Mouse (Mus musculus) liver, postnatal 0 days (tissue): ENCODE data around the gene Mvb12b.

Experiments used
- CTCF ChIP-seq: sonication (generic); IDR thresholded peaks from 2 replicates; pipeline ENCODE4 v1.5.1; 2016; ENCODE audit warnings: antibody characterized with exemption, low read depth
- EP300 ChIP-seq: IDR thresholded peaks from 2 replicates; pipeline ENCODE4 v1.6.1; 2016; ENCODE audit warnings: antibody characterized with exemption, low read depth, mild to moderate bottlenecking

DNA sequence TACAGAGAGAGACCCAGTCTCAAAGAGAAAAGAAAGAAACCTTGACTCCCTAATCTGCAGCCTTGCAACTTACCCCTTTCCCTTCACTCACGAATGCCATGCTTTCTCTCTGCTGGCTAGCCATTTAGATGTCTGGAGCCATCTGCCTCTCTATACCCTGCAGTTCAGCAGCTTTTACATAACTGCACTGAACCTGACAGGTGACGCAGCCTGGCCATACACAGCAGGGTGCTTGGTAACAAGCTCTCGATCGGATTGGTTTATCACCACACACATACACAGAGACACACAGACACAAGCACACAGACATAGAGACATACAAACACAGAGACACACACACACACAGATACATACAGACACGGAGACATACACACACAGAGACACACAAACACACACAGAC is 67.7 kb downstream of the Mvb12b start:
- TF ChIP-seq CTCF: no peak
- no peak for TF ChIP-seq EP300
